Mouse (Mus musculus): ENCODE results near the gene Ccdc177. TPM values are rescaled to one million over a fixed set of nuclear protein-coding genes. Genes with fewer than 3 reads are reported as not detected.

Ccdc177 gene
- not detected in 4 replicates for total RNA-seq (2023; ENCODE audit: inconsistent age)

DNA sequence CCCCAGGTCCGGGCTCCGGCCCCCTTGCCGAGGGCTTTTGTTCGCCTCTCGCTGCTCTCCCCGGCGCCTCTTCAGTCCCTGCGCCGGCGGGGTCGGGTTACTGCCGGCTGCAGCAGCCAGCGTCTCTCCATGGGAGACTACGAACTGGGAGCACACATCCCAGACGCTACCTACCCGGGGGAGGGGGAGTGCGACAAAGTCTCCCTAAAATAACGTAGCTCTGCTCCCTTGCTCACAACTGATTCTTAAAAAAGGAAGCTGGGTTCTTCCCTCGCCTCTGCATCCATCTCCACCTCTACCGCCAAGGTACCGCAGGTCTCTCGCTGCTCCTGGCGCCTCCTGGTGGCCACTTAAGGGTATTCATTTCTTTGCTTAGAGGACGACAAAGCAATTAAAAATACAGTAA, at the start of gene Ccdc177:
TSS of gene Ccdc177 (minus strand) at position 292 of the 406 bp plus-strand sequence.

GRCm38 (mm10) chr12:80789849-80790694, 29.6 kb upstream of the Ccdc177 start, which contains the start of gene Susd6:
Gene Susd6 (plus strand): TSS chr12:80790510.

Other genes starting within 250 kb of the Ccdc177 start
- gene Galnt16, start 242.4 kb downstream of the Ccdc177 start, total RNA-seq (2023; ENCODE audit: inconsistent age): not detected in 4 replicates
- 25.5 to 31.6 TPM (median 27.5 TPM) in 4 replicates for gene Slc39a9, start 116.8 kb downstream of the Ccdc177 start, total RNA-seq (2023; ENCODE audit: inconsistent age)
- 70.5 to 74.9 TPM (median 72.0 TPM) in 4 replicates for gene Erh, start 116.3 kb downstream of the Ccdc177 start, total RNA-seq (2023; ENCODE audit: inconsistent age)
- 0.15 TPM in 1 of 4 replicates, not detected in the others for gene Plekhd1, start 68.1 kb downstream of the Ccdc177 start, total RNA-seq (2023; ENCODE audit: inconsistent age)
- 124 to 129 TPM (median 125 TPM) in 4 replicates for gene Susd6, start 29.8 kb upstream of the Ccdc177 start, total RNA-seq (2023; ENCODE audit: inconsistent age)
- gene Srsf5, start 184.8 kb upstream of the Ccdc177 start, total RNA-seq (2023; ENCODE audit: inconsistent age): 1,224 to 1,308 TPM (median 1,300 TPM) in 4 replicates
- gene Slc10a1, start 208.0 kb upstream of the Ccdc177 start, total RNA-seq (2023; ENCODE audit: inconsistent age): not detected in 4 replicates